Comparison of ENCODE assay signal across 14 mouse cellular contexts in the genomic region with DNA sequence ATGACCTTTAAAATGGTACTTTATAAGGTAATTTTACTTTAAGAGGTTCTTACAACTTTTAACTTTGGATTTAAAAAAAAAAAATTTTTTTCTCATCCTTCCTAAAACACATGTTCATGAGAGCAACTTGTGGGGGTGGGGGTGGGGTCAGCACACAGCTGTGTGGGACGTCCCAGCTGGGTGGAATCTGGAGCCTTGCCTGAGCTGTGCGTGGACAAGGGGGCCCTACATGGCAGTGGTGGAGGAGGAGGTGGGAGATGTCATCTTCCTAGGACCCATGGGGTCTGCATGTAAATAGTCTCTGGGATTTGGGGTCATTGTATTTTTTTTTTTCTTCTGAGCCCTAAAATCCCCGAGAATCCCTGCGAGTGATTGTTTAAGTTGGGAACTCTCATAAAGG.
"Had no signal": no experiment of that assay in that cellular context is flagged by ENCODE, and none has a peak within 500 bp of the region (broad histone marks: within the 10 kb centered on the region; RNA-seq: fewer than 3 reads in every experiment).

No protein-coding gene starts in this region.

- H3K4me2 ChIP-seq: midbrain, embryonic 11.5 days had no signal

- ATAC-seq: midbrain, embryonic 16.5 days had no signal

- H3K27ac ChIP-seq: left cerebral cortex, adult 2 months; liver, embryonic 14.5 days; macrophage had no signal

- DNase-seq: kidney, adult 18-20 months; kidney, postnatal 25 days; liver; lung, adult 2 months; lung, postnatal 10 days; right cerebral cortex, postnatal 14 days; thymus, adult 18-20 months; thymus, postnatal 14 days had no signal

- H3K27me3 ChIP-seq: megakaryocyte, embryonic 14.5 days had no signal

- H3K9ac ChIP-seq: liver, embryonic 14.5 days had no signal

- H3K9me3 ChIP-seq: megakaryocyte, embryonic 14.5 days had no signal

- H3K4me3 ChIP-seq: left cerebral cortex, adult 2 months; megakaryocyte, embryonic 14.5 days had no signal
